Mouse (Mus musculus): Measurements from ENCODE around the gene Brf1. TPM values are rescaled to one million over a fixed set of nuclear protein-coding genes. Genes with fewer than 3 reads are reported as not detected.
A peak's percentile ranks its signal among the peaks of the same experiment; 100 is the strongest.

Brf1 gene
- polyA plus RNA-seq, 1 experiment from 2014 or later: 55.1 TPM

DNA sequence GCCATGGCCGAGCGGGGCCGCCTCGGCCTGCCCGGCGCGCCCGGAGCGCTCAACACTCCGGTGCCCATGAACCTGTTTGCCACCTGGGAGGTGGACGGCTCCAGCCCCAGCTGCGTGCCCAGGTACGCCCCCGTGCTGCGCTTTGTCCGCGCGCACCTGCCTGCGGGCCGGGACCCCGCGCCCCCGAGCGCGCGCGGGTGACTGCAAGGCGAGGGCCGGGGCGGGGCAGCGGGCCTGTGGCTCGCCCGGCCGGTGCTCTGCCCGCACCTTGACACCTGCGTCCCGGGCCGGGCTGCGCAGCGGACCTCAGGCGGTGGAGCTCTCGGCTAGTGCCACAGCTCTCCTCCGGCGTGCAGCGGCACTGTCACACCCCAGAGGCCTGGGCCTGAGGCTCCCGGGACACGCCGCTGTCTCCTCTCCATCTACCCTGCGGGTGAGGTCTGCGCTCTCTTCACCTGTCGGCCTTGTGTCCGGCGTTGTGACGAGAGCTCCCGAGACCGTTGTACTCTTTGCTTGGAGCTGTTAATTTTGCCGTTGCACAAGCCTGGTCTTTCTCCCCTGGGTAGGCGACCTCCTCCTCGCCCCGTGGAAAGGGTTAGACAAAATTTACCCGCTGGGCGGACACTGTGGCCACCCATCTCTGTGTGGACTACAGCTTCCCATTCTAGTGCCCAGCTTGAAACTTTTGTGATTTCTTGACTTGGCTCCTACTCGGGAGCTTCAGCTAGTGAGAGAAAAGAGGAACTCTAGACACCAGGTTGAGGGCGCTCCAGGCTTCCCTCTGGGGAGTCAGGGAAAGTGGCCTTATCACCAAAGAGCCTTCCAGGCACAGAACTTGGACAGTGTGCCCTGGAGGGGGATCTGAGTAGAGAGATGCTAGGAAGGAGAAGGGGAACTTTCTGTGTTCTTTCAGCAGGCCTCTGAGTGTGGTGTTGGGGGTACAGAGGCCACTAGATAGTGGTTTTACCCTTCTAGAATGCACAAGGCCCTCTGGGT lies 14.4 kb upstream of the Brf1 start:
- Histone ChIP-seq H3K4me2 (ENCODE audit: low read length) (peak overlapping the region; percentile 52), H3K9me3 (ENCODE audit: control insufficient read depth, low read length) (no peaks in the 10 kb centered on the region), H3K4me3 (replicated peaks; ENCODE audit: low read depth, low read length) (peak overlapping the region; percentile 96), H3K9ac (replicated peaks; ENCODE audit: low read length) (peak overlapping the region; percentile 92), H3K27me3 (ENCODE audit: control insufficient read depth, insufficient read depth, low read length) (no peaks in the 10 kb centered on the region), H3K36me3 (ENCODE audit: control insufficient read depth, insufficient read depth, low read length) (0 out of 2 replicates have a peak, but pooled peaks cover 2% of the 10 kb centered on the region), H3K4me1 (ENCODE audit: control insufficient read depth, insufficient read depth, low read length) (peaks cover 31% of the 10 kb centered on the region), H3K27ac (replicated peaks; ENCODE audit: low read depth, low read length) (peak overlapping the region; percentile 95)
- ATAC-seq (ENCODE audit: low FRiP score, low TSS enrichment): peak; percentile 38
- DNase-seq: peak; percentile 66
- WGBS: 1% methylated on average over 58 of the region's 64 CpGs

DNA sequence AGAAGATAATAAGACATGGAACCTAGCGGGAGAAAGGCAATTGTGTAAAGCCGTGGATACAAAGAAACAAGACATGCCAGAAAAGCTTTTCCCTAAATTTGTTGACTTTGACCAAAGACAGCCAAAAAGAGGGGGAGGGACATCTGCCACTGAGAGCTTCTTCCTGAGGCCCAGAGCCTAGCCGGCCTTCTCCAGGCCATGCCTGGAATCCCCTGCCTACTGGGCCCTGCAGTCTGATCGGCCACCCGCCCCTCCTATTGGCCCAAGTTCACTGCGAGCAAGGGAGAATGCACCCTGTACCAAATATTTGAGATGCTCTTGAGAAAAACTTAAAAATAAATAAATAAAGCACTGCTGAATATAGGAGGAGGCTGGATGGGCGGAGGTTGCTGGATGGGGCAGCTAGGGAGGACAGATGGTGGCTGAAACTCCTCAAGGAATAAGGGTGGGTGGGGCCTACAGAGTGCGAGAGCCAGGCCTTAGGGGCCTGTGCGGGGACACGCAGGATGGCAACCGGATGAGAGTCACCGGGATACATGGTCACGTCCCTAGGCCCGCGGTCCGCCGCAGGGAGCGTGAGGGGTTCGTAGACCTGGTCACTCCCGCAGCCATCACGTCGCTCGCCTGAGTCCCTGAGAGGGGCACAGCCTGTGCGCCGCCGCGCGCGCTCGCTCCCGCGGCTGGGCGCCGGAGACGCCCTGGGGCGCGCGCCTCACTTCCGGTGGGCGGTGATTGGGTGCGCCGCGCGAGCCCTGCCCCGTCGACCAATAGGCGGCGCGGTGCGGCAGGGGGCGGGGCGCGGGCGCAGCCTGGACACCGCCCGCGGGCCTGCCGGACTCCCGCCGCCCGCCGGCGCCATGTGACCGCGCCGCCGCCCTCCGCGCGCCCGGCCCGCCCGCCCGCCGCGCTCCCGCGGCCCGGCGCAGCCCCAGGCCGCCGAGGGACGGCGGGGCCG lies 13.4 kb upstream of the Brf1 start, which contains the start of gene Pacs2:
Gene Pacs2, plus strand, starts transcription at position 905 of the 955 bp plus-strand sequence.
- Histone ChIP-seq H3K4me3 (replicated peaks; ENCODE audit: low read depth, low read length) (peak within 1 kb of the TSS; percentile 96), H3K4me1 (ENCODE audit: control insufficient read depth, insufficient read depth, low read length) (peaks cover 31% of the 10 kb centered on the region), H3K27me3 (ENCODE audit: control insufficient read depth, insufficient read depth, low read length) (no peaks in the 10 kb centered on the region), H3K9me3 (ENCODE audit: control insufficient read depth, low read length) (no peaks in the 10 kb centered on the region), H3K9ac (replicated peaks; ENCODE audit: low read length) (peak within 1 kb of the TSS; percentile 92), H3K27ac (replicated peaks; ENCODE audit: low read depth, low read length) (peak within 1 kb of the TSS; percentile 95), H3K36me3 (ENCODE audit: control insufficient read depth, insufficient read depth, low read length) (0 out of 2 replicates have a peak, but pooled peaks cover 2% of the 10 kb centered on the region), H3K4me2 (ENCODE audit: low read length) (peak within 1 kb of the TSS; percentile 52)
- WGBS: 3% methylated on average over 58 of the region's 85 CpGs
- ATAC-seq (ENCODE audit: low FRiP score, low TSS enrichment) (peak; percentile 92), DNase-seq (peak; percentile 98)

- no peaks in the 10 kb centered on the region for H3K9me3 ChIP-seq (ENCODE audit: control insufficient read depth, low read length)
- DNase-seq (peak; percentile 3), ATAC-seq (ENCODE audit: low FRiP score, low TSS enrichment) (no peak)
- H3K9ac ChIP-seq (replicated peaks; ENCODE audit: low read length): peak overlapping the region; percentile 82; the same call in 1 of the 2 replicates
- 63% methylated on average over 3 of the region's 3 CpGs for WGBS
- no peaks in the 10 kb centered on the region for H3K36me3 ChIP-seq (ENCODE audit: control insufficient read depth, insufficient read depth, low read length)
- H3K4me1 ChIP-seq (ENCODE audit: control insufficient read depth, insufficient read depth, low read length): peaks cover 31% of the 10 kb centered on the region
- H3K4me3 ChIP-seq (replicated peaks; ENCODE audit: low read depth, low read length): no peak overlapping the region
- H3K27ac ChIP-seq (replicated peaks; ENCODE audit: low read depth, low read length): peak overlapping the region; percentile 95
- peak overlapping the region; percentile 52 for H3K4me2 ChIP-seq (ENCODE audit: low read length)
- H3K27me3 ChIP-seq (ENCODE audit: control insufficient read depth, insufficient read depth, low read length): no peaks in the 10 kb centered on the region
These were observed 12.6 kb upstream of the Brf1 start for GRCm38 (mm10) chr12:113013021-113013491.

- Histone ChIP-seq H3K27me3 (ENCODE audit: control insufficient read depth, insufficient read depth, low read length) (no peaks in the 10 kb centered on the region), H3K4me1 (ENCODE audit: control insufficient read depth, insufficient read depth, low read length) (peaks cover 29% of the 10 kb centered on the region), H3K27ac (replicated peaks; ENCODE audit: low read depth, low read length) (peak overlapping the region; percentile 95; the same call in 1 of the 2 replicates), H3K9ac (replicated peaks; ENCODE audit: low read length) (no peak overlapping the region), H3K9me3 (ENCODE audit: control insufficient read depth, low read length) (no peaks in the 10 kb centered on the region), H3K4me3 (replicated peaks; ENCODE audit: low read depth, low read length) (no peak overlapping the region), H3K4me2 (ENCODE audit: low read length) (no peak overlapping the region), H3K36me3 (ENCODE audit: control insufficient read depth, insufficient read depth, low read length) (no peaks in the 10 kb centered on the region)
- ATAC-seq (ENCODE audit: low FRiP score, low TSS enrichment): no peak
- DNase-seq: no peak
- 91% methylated on average over 5 of the region's 5 CpGs for whole genome bisulfite sequencing
These were observed 11.9 kb upstream of the Brf1 start for GRCm38 (mm10) chr12:113012443-113012842.

DNA sequence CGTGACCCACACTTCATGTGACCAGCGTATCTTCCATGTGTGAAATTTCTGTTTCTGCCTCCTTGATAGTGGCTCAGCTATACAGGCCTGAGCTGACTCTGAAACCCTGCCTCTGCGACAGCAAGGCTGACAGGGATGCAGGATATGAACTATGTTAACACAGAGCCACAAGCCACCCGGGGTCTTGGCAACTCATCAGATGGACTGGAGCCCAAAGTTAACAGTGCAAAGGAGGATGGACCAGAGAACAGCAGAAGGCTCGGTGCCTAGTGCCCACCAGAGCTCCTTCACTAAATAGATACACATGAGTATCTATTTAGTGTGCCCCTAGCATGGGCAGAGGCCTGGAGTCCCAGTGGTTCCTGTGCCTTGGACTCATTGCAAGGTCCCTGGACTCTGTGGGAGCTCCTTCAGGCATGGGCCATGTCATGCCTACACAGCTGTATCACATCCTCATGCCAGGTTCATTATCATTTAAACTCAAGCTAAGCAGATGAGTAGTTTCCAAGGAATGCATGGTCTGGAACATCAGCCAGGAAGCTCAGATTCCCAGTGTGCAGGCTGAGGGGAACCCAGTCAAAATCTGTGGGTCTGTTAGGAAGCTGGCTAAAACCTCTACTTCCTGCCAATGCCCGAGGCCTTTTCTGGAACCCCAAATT lies 11.3 kb upstream of the Brf1 start:
- no peaks in the 10 kb centered on the region for H3K36me3 ChIP-seq (ENCODE audit: control insufficient read depth, insufficient read depth, low read length)

DNA sequence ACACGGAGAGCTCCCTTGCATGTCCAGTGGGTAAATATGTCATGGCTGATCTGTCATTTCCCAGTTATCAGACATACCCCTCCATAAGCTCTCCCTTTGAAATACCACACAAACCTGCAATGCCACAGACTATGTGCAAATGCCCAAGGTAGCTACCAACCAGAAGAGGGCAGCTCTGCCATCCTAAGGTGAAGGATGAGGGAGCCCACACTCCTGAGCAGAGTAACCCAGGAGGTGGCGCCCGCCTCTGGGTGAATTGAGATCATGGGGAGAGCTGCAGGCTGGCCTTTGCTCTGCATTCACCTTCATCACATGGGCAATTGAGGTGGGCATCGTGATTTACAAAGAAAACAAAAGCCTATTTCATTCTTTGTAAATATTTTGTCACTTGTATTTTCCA lies 4.5 kb upstream of the Brf1 start:
- Histone ChIP-seq H3K27me3 (ENCODE audit: control insufficient read depth, insufficient read depth, low read length) (no peaks in the 10 kb centered on the region), H3K9me3 (ENCODE audit: control insufficient read depth, low read length) (no peaks in the 10 kb centered on the region), H3K36me3 (ENCODE audit: control insufficient read depth, insufficient read depth, low read length) (no peaks in the 10 kb centered on the region), H3K9ac (replicated peaks; ENCODE audit: low read length) (no peak overlapping the region), H3K27ac (replicated peaks; ENCODE audit: low read depth, low read length) (no peak overlapping the region), H3K4me1 (ENCODE audit: control insufficient read depth, insufficient read depth, low read length) (0 out of 2 replicates have a peak, but pooled peaks cover 6% of the 10 kb centered on the region), H3K4me2 (ENCODE audit: low read length) (no peak overlapping the region), H3K4me3 (replicated peaks; ENCODE audit: low read depth, low read length) (no peak overlapping the region)
- WGBS: 22% methylated on average over 4 of the region's 4 CpGs
- DNase-seq (peak; percentile 57), ATAC-seq (ENCODE audit: low FRiP score, low TSS enrichment) (no peak)

More for the DNA sequence above, 11.3 kb upstream of the Brf1 start:
- DNase-seq: no peak
- Histone ChIP-seq H3K27ac (replicated peaks; ENCODE audit: low read depth, low read length) (no peak overlapping the region), H3K9me3 (ENCODE audit: control insufficient read depth, low read length) (no peaks in the 10 kb centered on the region), H3K4me3 (replicated peaks; ENCODE audit: low read depth, low read length) (no peak overlapping the region), H3K9ac (replicated peaks; ENCODE audit: low read length) (no peak overlapping the region), H3K27me3 (ENCODE audit: control insufficient read depth, insufficient read depth, low read length) (no peaks in the 10 kb centered on the region), H3K4me1 (ENCODE audit: control insufficient read depth, insufficient read depth, low read length) (peaks cover 25% of the 10 kb centered on the region), H3K4me2 (ENCODE audit: low read length) (no peak overlapping the region)
- 92% methylated on average over 6 of the region's 6 CpGs for WGBS
- no peak for ATAC-seq (ENCODE audit: low FRiP score, low TSS enrichment)

- no peaks in the 10 kb centered on the region for H3K27me3 ChIP-seq (ENCODE audit: control insufficient read depth, insufficient read depth, low read length)
- DNase-seq: no peak
- no peak overlapping the region for H3K27ac ChIP-seq (replicated peaks; ENCODE audit: low read depth, low read length)
- no peak for ATAC-seq (ENCODE audit: low FRiP score, low TSS enrichment)
- no peaks in the 10 kb centered on the region for H3K9me3 ChIP-seq (ENCODE audit: control insufficient read depth, low read length)
- no peak overlapping the region for H3K4me2 ChIP-seq (ENCODE audit: low read length)
- peaks cover 12% of the 10 kb centered on the region; the same call in 1 of the 2 replicates for H3K4me1 ChIP-seq (ENCODE audit: control insufficient read depth, insufficient read depth, low read length)
- no peaks in the 10 kb centered on the region for H3K36me3 ChIP-seq (ENCODE audit: control insufficient read depth, insufficient read depth, low read length)
- 85% methylated on average over 8 of the region's 8 CpGs for WGBS
- no peak overlapping the region for H3K9ac ChIP-seq (replicated peaks; ENCODE audit: low read length)
- H3K4me3 ChIP-seq (replicated peaks; ENCODE audit: low read depth, low read length): no peak overlapping the region
These were observed 3.5 kb upstream of the Brf1 start for GRCm38 (mm10) chr12:113004011-113004410.

- ATAC-seq (ENCODE audit: low FRiP score, low TSS enrichment) (no peak), DNase-seq (peak; percentile 8)
- 47% methylated on average over 2 of the region's 2 CpGs for WGBS
- no peak overlapping the region for H3K9ac ChIP-seq (replicated peaks; ENCODE audit: low read length)
- no peak overlapping the region for H3K4me2 ChIP-seq (ENCODE audit: low read length)
- no peak overlapping the region for H3K27ac ChIP-seq (replicated peaks; ENCODE audit: low read depth, low read length)
- H3K36me3 ChIP-seq (ENCODE audit: control insufficient read depth, insufficient read depth, low read length): no peaks in the 10 kb centered on the region
- peaks cover 21% of the 10 kb centered on the region; the same call in 1 of the 2 replicates for H3K4me1 ChIP-seq (ENCODE audit: control insufficient read depth, insufficient read depth, low read length)
- no peaks in the 10 kb centered on the region for H3K27me3 ChIP-seq (ENCODE audit: control insufficient read depth, insufficient read depth, low read length)
- no peak overlapping the region for H3K4me3 ChIP-seq (replicated peaks; ENCODE audit: low read depth, low read length)
- no peaks in the 10 kb centered on the region for H3K9me3 ChIP-seq (ENCODE audit: control insufficient read depth, low read length)
These were observed 2.2 kb upstream of the Brf1 start for GRCm38 (mm10) chr12:113002667-113003066.

Measured in midbrain, embryonic 14.5 days (tissue).